ENCODE assay signal across 9 mouse cellular contexts in genomic region chr11:75903486-75903885, GRCm38 (mm10). TPM values are rescaled to one million over a fixed set of nuclear protein-coding genes. Genes with fewer than 3 reads are reported as not detected.
DNase-seq lines count a peak whose midpoint lies in the region; ATAC-seq lines count a peak whose summit lies in the region.
"Had no signal": no experiment of that assay in that cellular context is flagged by ENCODE, and none has a peak within 500 bp of the region (broad histone marks: within the 10 kb centered on the region; RNA-seq: fewer than 3 reads in every experiment).

No protein-coding gene starts in this region.

- no peak overlapping the region for H3K9ac ChIP-seq in forebrain, embryonic 16.5 days (replicated peaks; ENCODE audit: low read depth, low read length)
- no peak overlapping the region for H3K9ac ChIP-seq in neural tube, embryonic 15.5 days (replicated peaks)

- peaks cover 50% of the 10 kb centered on the region for H3K4me1 ChIP-seq in forebrain, embryonic 10.5 days
- peaks cover 12% of the 10 kb centered on the region; the same call in 1 of the 2 replicates for H3K4me1 ChIP-seq in forebrain, embryonic 16.5 days (replicated peaks; ENCODE audit: control insufficient read depth, insufficient read depth, low read length)
- H3K4me1 ChIP-seq in neural tube, embryonic 15.5 days, result peaks cover 21% of the 10 kb centered on the region
- H3K4me1 ChIP-seq in heart, embryonic 10.5 days, result peaks cover 33% of the 10 kb centered on the region

- no peaks in the 10 kb centered on the region for H3K36me3 ChIP-seq in forebrain, embryonic 10.5 days (replicated peaks)
- no peaks in the 10 kb centered on the region for H3K36me3 ChIP-seq in forebrain, embryonic 16.5 days (ENCODE audit: control insufficient read depth, insufficient read depth)
- H3K36me3 ChIP-seq in neural tube, embryonic 15.5 days, result no peaks in the 10 kb centered on the region
- no peaks in the 10 kb centered on the region for H3K36me3 ChIP-seq in heart, embryonic 10.5 days

- H3K27me3 ChIP-seq in forebrain, embryonic 10.5 days (ENCODE audit: poor library complexity, severe bottlenecking), result no peaks in the 10 kb centered on the region; the same call in 1 of the 2 replicates
- H3K27me3 ChIP-seq in forebrain, embryonic 16.5 days (replicated peaks; ENCODE audit: control insufficient read depth, insufficient read depth, low read length), result no peaks in the 10 kb centered on the region
- H3K27me3 ChIP-seq in neural tube, embryonic 15.5 days (replicated peaks), result no peaks in the 10 kb centered on the region
- H3K27me3 ChIP-seq in heart, embryonic 10.5 days (ENCODE audit: insufficient read depth, poor library complexity, severe bottlenecking), result peaks cover 32% of the 10 kb centered on the region

- H3K27ac ChIP-seq in forebrain, embryonic 10.5 days, result no peak overlapping the region
- no peak overlapping the region for H3K27ac ChIP-seq in forebrain, embryonic 16.5 days (ENCODE audit: low read length)
- no peak overlapping the region for H3K27ac ChIP-seq in neural tube, embryonic 15.5 days (replicated peaks)
- H3K27ac ChIP-seq in heart, embryonic 10.5 days, result no peak overlapping the region

- H3K9me3 ChIP-seq in forebrain, embryonic 10.5 days, result no peaks in the 10 kb centered on the region
- H3K9me3 ChIP-seq in forebrain, embryonic 16.5 days (ENCODE audit: control insufficient read depth, low read length), result no peaks in the 10 kb centered on the region
- H3K9me3 ChIP-seq in neural tube, embryonic 15.5 days (replicated peaks), result no peaks in the 10 kb centered on the region
- no peaks in the 10 kb centered on the region; the same call in 1 of the 2 replicates for H3K9me3 ChIP-seq in heart, embryonic 10.5 days

- peak; percentile 32 for DNase-seq in forebrain, embryonic 10.5 days (ENCODE audit: extremely low spot score, low spot score)
- peak; percentile 54 for DNase-seq in neural tube, embryonic 10.5 days (ENCODE audit: extremely low spot score, low spot score)
- DNase-seq in embryo, embryonic 10.5 days (ENCODE audit: low spot score), result peak; percentile 48
- DNase-seq in lung, postnatal 14 days, result peak; percentile 38
- DNase-seq in heart, embryonic 10.5 days (ENCODE audit: low spot score), result no peak
- DNase-seq in layer of hippocampus, postnatal 14 days (ENCODE audit: low spot score in 2 of 2), result no peak

- WGBS in forebrain, embryonic 10.5 days, result 77% methylated on average over 3 of the region's 3 CpGs
- WGBS in forebrain, embryonic 16.5 days, result 72% methylated on average over 3 of the region's 3 CpGs
- WGBS in neural tube, embryonic 15.5 days, result 72% methylated on average over 3 of the region's 3 CpGs
- 71% methylated on average over 3 of the region's 3 CpGs for WGBS in heart, embryonic 10.5 days

- H3K4me2 ChIP-seq in forebrain, embryonic 16.5 days (ENCODE audit: low read length), result no peak overlapping the region
- no peak overlapping the region for H3K4me2 ChIP-seq in neural tube, embryonic 15.5 days

- no peak for ATAC-seq in forebrain, embryonic 16.5 days
- ATAC-seq in neural tube, embryonic 15.5 days (ENCODE audit: low FRiP score), result no peak

- no peak overlapping the region for H3K4me3 ChIP-seq in forebrain, embryonic 10.5 days
- no peak overlapping the region for H3K4me3 ChIP-seq in forebrain, embryonic 16.5 days (replicated peaks; ENCODE audit: low read length)
- H3K4me3 ChIP-seq in neural tube, embryonic 15.5 days (replicated peaks), result no peak overlapping the region
- no peak overlapping the region for H3K4me3 ChIP-seq in heart, embryonic 10.5 days
- H3K4me3 ChIP-seq: myocyte had no signal

RNA-seq across cellular contexts. Expression of gene Rph3al, which starts 34.7 kb away (rescaled TPM):
- 2.1 and 2.9 TPM in 2 replicates for polyA plus RNA-seq in forebrain, embryonic 10.5 days (2016; fragmentation: Nextera tagmentation; extraction: Ambion mirVana)
- polyA plus RNA-seq in forebrain, embryonic 16.5 days (2015; fragmentation: Nextera tagmentation; extraction: Ambion mirVana), result 1.1 and 2.0 TPM in 2 replicates
- 2.3 and 3.1 TPM in 2 replicates for polyA plus RNA-seq in neural tube, embryonic 15.5 days (2015; fragmentation: Nextera tagmentation; extraction: Ambion mirVana)
- polyA plus RNA-seq in heart, embryonic 10.5 days (2016; fragmentation: Nextera tagmentation; extraction: Ambion mirVana), result 3.9 and 4.1 TPM in 2 replicates
- 1 to 10 TPM; 5.4 to 5.6 TPM for total RNA-seq in layer of hippocampus, postnatal 14 days (2021)

Comparison
In these comparisons a context has a peak if more than half of its experiments do, and no peak if none do; other contexts are left out.
1. DNase-seq: peak in forebrain, embryonic 10.5 days (single experiment), neural tube, embryonic 10.5 days (single experiment), embryo, embryonic 10.5 days (single experiment) and lung, postnatal 14 days (single experiment); none in heart, embryonic 10.5 days (single experiment) and layer of hippocampus, postnatal 14 days (0 of 2).